Mouse (Mus musculus): ENCODE measurements around the gene Pdzd7.

GRCm38 (mm10) chr19:45027848-45028247 lies 17.7 kb downstream of the Pdzd7 start:
- no peak for TF ChIP-seq CTCF (IDR thresholded peaks at IDR 0.05; ENCODE audit: low read depth)
- no peak for TF ChIP-seq EP300 (IDR thresholded peaks at IDR 0.05; ENCODE audit: low read depth)
